Mouse (Mus musculus) thymus, postnatal 25 days (tissue): ENCODE measurements around the gene Krt90.

Experiments used
- DNase-seq: peaks from one replicate; pipeline ENCODE4 v3.0.0; 2022

Gene Krt90

GRCm38 (mm10) chr15:101508247-101508646, 54.5 kb downstream of the Krt90 start:
- no peak for DNase-seq

- no peak for DNase-seq
Measured at GRCm38 (mm10) chr15:101506896-101507758, 55.6 kb downstream of the Krt90 start.
